Mouse (Mus musculus): ENCODE measurements at regions not wholly inside any gene's neighbourhood (a gene's known extent, or its start where the extent isn't known, plus 50 kb on each side); places are given as distances from the start of the nearest gene placed in this dataset.

- TF ChIP-seq EP300 (IDR thresholded peaks at IDR 0.05; ENCODE audit: low read depth) (no peak), CTCF (IDR thresholded peaks at IDR 0.05; ENCODE audit: low read depth) (no peak)
Observed at GRCm38 (mm10) chr5:119613413-119613812, 57.1 kb upstream of the Tbx3 start.
